Mouse (Mus musculus) liver, adult 2 months (tissue): Measurements from ENCODE around the gene Srcin1. TPM values are rescaled to one million over a fixed set of nuclear protein-coding genes. Genes with fewer than 3 reads are reported as not detected.

ENCODE experiments used
- DNase-seq: peaks from one replicate; pipeline ENCODE4 v3.0.0-alpha.2; 2011; ENCODE audit warnings: low read depth, low spot score; ENCODE audit errors: extremely low read depth
- H3K27ac ChIP-seq: fragments of 200-500 bp; replicated peaks from 2 replicates; pipeline ENCODE4 v1.5.1; 2012; ENCODE audit warnings: low read depth, mild to moderate bottlenecking, control low read depth, inconsistent platforms, low read length; ENCODE audit not compliant: insufficient read depth
- H3K27me3 ChIP-seq: fragments of 200-500 bp; 2 replicates; pipeline ENCODE4 v1.6.1; 2012; ENCODE audit warnings: mild to moderate bottlenecking, moderate library complexity, low read length, inconsistent platforms; ENCODE audit not compliant: control insufficient read depth, insufficient read depth
- H3K36me3 ChIP-seq: fragments of 200-500 bp; 2 replicates; pipeline ENCODE4 v1.6.1; 2012; ENCODE audit warnings: low read length, inconsistent platforms; ENCODE audit not compliant: control insufficient read depth, insufficient read depth
- H3K4me1 ChIP-seq: fragments of 200-500 bp; 2 replicates; pipeline ENCODE4 v1.6.1; 2011; ENCODE audit warnings: low read length; ENCODE audit not compliant: control insufficient read depth, insufficient read depth
- H3K4me3 ChIP-seq: fragments of 200-500 bp; 2 replicates; pipeline ENCODE4 v1.5.1; 2011; ENCODE audit warnings: low read depth, mild to moderate bottlenecking, control low read depth, low read length, moderate library complexity; ENCODE audit not compliant: insufficient read depth
- H3K79me2 ChIP-seq: fragments of 200-500 bp; 2 replicates; pipeline ENCODE4 v1.6.1; 2012; ENCODE audit warnings: inconsistent platforms, mild to moderate bottlenecking, low read length, moderate library complexity; ENCODE audit not compliant: control insufficient read depth, insufficient read depth
- H3K9ac ChIP-seq: fragments of 200-500 bp; 2 replicates; pipeline ENCODE4 v1.6.1; 2012; ENCODE audit warnings: low read depth, mild to moderate bottlenecking, control low read depth, inconsistent platforms, low read length
- CTCF ChIP-seq: fragments of 200-500 bp; IDR thresholded peaks from 2 replicates; pipeline ENCODE4 v1.5.1; 2011; ENCODE audit warnings: low read depth, low read length, control low read depth
- POLR2A ChIP-seq: fragments of 200-500 bp; IDR thresholded peaks from 2 replicates; pipeline ENCODE4 v1.6.1; 2011; ENCODE audit warnings: low read length, control low read depth; ENCODE audit not compliant: insufficient read depth; ENCODE audit errors: extremely low read depth
- WGBS: fragments of 180-500 bp; shearing (Covaris S2); methylation state at CpG from one replicate; pipeline ENCODE4 v1.1.7; 2018; 5-methylcytosine and 5-hydroxymethylcytosine counted together
- polyA plus RNA-seq: library from polyadenylated mRNA; depleted of rRNA; stranded (reverse); fragments of >200 nt; gene quantifications from 2 replicates; pipeline ENCODE4 v1.2.3, GENCODE M21; 2012
- total RNA-seq: library from RNA; depleted of rRNA; stranded (reverse); fragments of >200 nt; gene quantifications from 2 replicates; pipeline ENCODE4 v1.2.3, GENCODE M21; 2014

Gene Srcin1
- total and polyA plus RNA-seq, 2 experiments, result under 0.01 to 0.12 TPM

DNA sequence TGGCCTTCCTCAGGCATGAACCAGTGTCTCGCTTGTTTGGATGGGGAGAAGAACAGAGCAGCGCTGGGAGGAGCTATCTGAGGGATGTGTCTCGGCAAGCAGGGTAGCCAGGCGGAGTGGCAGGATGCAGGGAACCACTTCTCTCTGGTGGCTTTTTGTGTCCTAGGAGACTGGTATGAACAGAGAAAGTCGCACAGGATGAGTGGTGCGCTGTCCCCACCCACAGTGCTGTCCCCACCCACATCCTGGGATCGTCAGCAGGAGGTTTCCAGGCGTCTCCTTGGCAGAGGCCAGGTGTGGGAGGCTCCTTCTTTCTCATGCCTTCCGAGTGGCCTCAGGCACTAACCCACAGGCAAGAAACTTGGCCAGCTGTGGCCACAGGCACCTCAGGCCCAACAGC lies 73.6 kb downstream of the Srcin1 start:
- H3K9ac ChIP-seq, result no peak overlapping the region
- WGBS, result 72% methylated on average over 9 of the region's 9 CpGs
- H3K79me2 ChIP-seq, result no peaks in the 10 kb centered on the region
- no peak for TF ChIP-seq POLR2A
- no peak for TF ChIP-seq CTCF
- H3K4me1 ChIP-seq, result no peaks in the 10 kb centered on the region
- no peak overlapping the region for H3K4me3 ChIP-seq
- no peak for DNase-seq
- no peaks in the 10 kb centered on the region for H3K27me3 ChIP-seq
- H3K36me3 ChIP-seq, result no peaks in the 10 kb centered on the region; the same call in 1 of the 2 replicates
- H3K27ac ChIP-seq, result no peak overlapping the region

DNA sequence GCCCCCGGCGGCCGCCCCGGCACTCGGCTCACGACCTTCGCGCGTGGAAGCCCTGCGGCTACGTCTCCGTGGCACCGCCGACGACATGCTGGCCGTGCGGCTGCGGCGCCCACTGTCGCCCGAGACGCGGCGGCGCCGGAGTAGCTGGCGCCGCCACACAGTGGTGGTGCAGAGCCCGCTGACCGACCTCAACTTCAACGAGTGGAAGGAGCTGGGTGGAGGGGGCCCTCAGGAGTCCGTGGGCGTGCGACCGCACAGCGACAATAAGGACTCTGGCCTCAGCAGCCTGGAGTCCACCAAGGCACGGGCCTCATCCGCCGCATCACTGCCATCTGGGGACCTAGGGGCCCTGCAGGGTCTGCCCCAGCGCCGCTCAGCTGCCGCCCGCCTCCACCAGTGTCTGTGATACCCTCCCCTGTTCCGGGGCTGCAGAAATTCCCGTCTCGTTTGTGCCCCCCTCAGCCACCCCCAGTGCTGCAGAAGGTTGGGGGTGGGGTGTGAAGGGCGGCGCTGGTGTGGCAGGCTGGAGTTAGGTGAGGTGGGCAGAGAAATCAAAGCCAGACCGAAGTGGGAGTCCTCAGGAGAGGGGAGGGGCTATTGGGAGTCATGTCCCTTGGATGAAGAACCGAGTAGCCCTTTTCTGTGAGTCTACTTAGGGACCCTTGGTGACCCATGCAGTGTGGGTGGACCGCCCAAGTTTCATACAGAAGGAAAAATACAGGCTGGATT lies 75.1 kb downstream of the Srcin1 start:
- TF ChIP-seq CTCF (no peak), POLR2A (no peak)
- H3K9ac ChIP-seq, result no peak overlapping the region

DNA sequence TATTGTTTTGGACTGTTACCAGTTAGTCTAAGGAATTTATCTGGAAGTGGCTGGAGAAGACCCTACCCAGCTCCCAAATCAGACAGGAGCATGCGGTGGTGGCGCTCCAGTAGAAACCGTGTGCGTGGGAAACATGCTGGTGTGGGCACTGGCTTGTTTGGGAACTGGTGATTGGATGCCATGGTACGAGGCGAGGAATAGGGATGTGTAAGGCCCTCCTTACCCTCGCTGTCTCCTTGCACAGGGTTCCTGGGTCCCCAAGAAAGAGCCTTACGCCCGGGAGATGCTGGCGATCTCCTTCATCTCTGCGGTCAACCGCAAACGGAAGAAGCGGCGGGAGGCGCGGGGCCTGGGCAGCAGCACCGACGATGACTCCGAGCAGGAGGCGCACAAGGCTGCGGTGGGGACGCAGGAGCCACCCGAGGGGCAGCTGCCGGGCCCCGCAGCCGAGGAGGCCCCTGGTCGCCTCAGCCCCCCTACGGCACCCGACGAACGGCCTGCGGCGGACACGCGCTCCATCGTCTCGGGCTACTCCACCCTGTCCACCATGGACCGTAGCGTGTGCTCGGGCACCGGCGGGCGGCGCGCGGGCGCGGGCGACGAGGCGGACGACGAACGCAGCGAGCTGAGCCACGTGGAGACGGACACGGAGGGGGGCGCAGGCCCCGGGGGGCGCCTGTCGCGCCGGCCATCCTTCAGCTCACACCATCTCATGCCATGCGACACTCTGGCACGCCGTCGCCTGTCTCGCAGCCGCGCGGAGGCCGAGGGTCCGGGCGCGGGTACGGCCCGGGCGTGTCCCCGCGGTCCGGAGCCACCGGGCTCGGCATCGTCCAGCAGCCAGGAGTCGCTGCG lies 75.9 kb downstream of the Srcin1 start, which contains the start of gene 4933428G20Rik:
Gene 4933428G20Rik, minus strand, starts transcription at position 476 of the 855 bp plus-strand sequence.
- H3K4me1 ChIP-seq, result no peaks in the 10 kb centered on the region
- no peak for TF ChIP-seq CTCF
- no peak for TF ChIP-seq POLR2A
- no peaks in the 10 kb centered on the region for H3K79me2 ChIP-seq
- no peak for DNase-seq
- no peak within 1 kb of the TSS for H3K4me3 ChIP-seq
- no peak within 1 kb of the TSS for H3K27ac ChIP-seq
- WGBS, result 89% methylated on average over 88 of the region's 88 CpGs
- H3K9ac ChIP-seq, result no peak within 1 kb of the TSS
- H3K27me3 ChIP-seq, result no peaks in the 10 kb centered on the region
- H3K36me3 ChIP-seq, result no peaks in the 10 kb centered on the region; the same call in 1 of the 2 replicates

More for the DNA sequence above, 75.1 kb downstream of the Srcin1 start:
- DNase-seq, result no peak
- WGBS, result 94% methylated on average over 51 of the region's 51 CpGs
- H3K4me3 ChIP-seq, result no peak overlapping the region
- no peaks in the 10 kb centered on the region for H3K79me2 ChIP-seq
- H3K4me1 ChIP-seq, result no peaks in the 10 kb centered on the region
- no peaks in the 10 kb centered on the region for H3K27me3 ChIP-seq
- no peak overlapping the region for H3K27ac ChIP-seq
- no peaks in the 10 kb centered on the region; the same call in 1 of the 2 replicates for H3K36me3 ChIP-seq

DNA sequence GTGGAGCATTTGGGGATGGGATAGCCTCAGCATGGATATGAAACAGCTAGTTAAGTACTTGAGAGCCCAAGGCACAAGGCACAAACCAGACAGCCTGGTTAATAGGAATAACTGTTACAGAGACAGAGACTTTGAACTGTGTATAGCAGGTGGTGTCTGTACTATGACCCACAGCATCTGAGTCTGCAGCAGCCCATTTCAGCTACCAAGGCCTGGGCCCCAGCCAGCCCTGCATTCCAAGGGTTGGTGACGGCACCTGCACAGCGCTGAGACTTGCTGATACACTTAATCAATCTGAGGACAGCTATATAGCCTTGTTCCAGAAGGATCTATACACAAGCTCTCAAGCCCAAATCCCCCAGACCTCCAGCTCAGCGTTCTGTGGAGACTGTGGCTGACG lies 78.4 kb downstream of the Srcin1 start:
- Histone ChIP-seq H3K4me3 (no peak overlapping the region), H3K9ac (no peak overlapping the region), H3K4me1 (no peaks in the 10 kb centered on the region), H3K79me2 (no peaks in the 10 kb centered on the region), H3K27me3 (no peaks in the 10 kb centered on the region), H3K27ac (no peak overlapping the region), H3K36me3 (no peaks in the 10 kb centered on the region; the same call in 1 of the 2 replicates)
- 94% methylated on average over 4 of the region's 4 CpGs for WGBS
- TF ChIP-seq POLR2A (no peak), CTCF (no peak)
- no peak for DNase-seq

DNA sequence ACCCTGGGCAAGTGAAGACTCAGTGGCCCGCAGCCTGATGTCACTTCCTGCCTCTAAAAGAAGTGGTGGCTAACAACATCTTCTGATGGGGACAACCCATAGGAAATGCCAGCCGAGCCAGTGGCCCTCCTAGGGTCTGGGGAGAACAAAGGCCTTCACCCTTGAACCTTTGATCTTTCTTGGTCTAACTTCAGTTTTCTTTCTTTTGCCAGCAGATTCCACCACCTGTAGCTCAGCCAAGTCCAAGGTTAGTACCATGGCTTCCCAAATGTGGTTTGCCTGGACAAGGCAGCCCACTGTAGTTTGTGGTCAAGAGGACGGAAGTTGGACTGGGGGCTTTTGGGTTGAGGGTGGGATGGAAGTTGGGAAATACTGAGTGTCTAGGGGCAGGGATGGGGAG lies 83.2 kb downstream of the Srcin1 start:
- Histone ChIP-seq H3K27ac (no peak overlapping the region), H3K79me2 (no peaks in the 10 kb centered on the region), H3K4me3 (no peak overlapping the region), H3K4me1 (no peaks in the 10 kb centered on the region), H3K27me3 (no peaks in the 10 kb centered on the region), H3K9ac (no peak overlapping the region), H3K36me3 (no peaks in the 10 kb centered on the region; the same call in 1 of the 2 replicates)
- 90% methylated on average over 3 of the region's 3 CpGs for WGBS
- no peak for DNase-seq
- TF ChIP-seq POLR2A, result no peak
- no peak for TF ChIP-seq CTCF
